Mouse (Mus musculus) limb, embryonic 11.5 days (tissue): ENCODE results near the gene Fbp1. TPM values are rescaled to one million over a fixed set of nuclear protein-coding genes. Genes with fewer than 3 reads are reported as not detected.

ENCODE experiments used
- ATAC-seq: fragments of 200-750 bp; cut with Nextera tagmentation; 2 replicates; pipeline ENCODE4 v1.8.0; 2017; ENCODE audit warnings: low read depth; ENCODE audit not compliant: insufficient number of reproducible peaks, low FRiP score, low TSS enrichment
- DNase-seq: peaks from one replicate; pipeline ENCODE4 v3.0.0-alpha.2; 2015; ENCODE audit warnings: low spot score
- H3K27ac ChIP-seq: fragments of 300-500 bp; sonication (generic); replicated peaks from 2 replicates; pipeline ENCODE4 v1.5.1; 2014; ENCODE audit warnings: low read depth, mild to moderate bottlenecking, low read length
- H3K27me3 ChIP-seq: fragments of 300-500 bp; sonication (generic); 2 replicates; pipeline ENCODE4 v1.6.1; 2014; ENCODE audit warnings: mild to moderate bottlenecking, low read length, mixed read lengths; ENCODE audit not compliant: control insufficient read depth, insufficient read depth
- H3K36me3 ChIP-seq: fragments of 300-500 bp; sonication (generic); 2 replicates; pipeline ENCODE4 v1.6.1; 2014; ENCODE audit warnings: mild to moderate bottlenecking, low read length, moderate library complexity, mixed read lengths; ENCODE audit not compliant: control insufficient read depth, insufficient read depth
- H3K4me1 ChIP-seq: fragments of 300-500 bp; sonication (generic); 2 replicates; pipeline ENCODE4 v1.6.1; 2014; ENCODE audit warnings: low read length, mixed read lengths; ENCODE audit not compliant: control insufficient read depth, insufficient read depth
- H3K4me2 ChIP-seq: fragments of 300-500 bp; sonication (generic); 2 replicates; pipeline ENCODE4 v1.6.1; 2014; ENCODE audit warnings: low read depth, mild to moderate bottlenecking, moderate library complexity; ENCODE audit not compliant: severe bottlenecking
- H3K4me3 ChIP-seq: fragments of 300-500 bp; sonication (generic); 2 replicates; pipeline ENCODE4 v1.5.1; 2014; ENCODE audit warnings: low read depth, low read length
- H3K9ac ChIP-seq: fragments of 300-500 bp; sonication (generic); 2 replicates; pipeline ENCODE4 v1.6.1; 2014; ENCODE audit warnings: mild to moderate bottlenecking, low read length
- H3K9me3 ChIP-seq: fragments of 300-500 bp; sonication (generic); 2 replicates; pipeline ENCODE4 v1.6.1; 2016; ENCODE audit warnings: low read length; ENCODE audit not compliant: control insufficient read depth
- WGBS: fragments of 180-500 bp; shearing (Covaris S2); extraction: QIAGEN DNeasy Blood & Tissue Kit; methylation state at CpG from one replicate; pipeline ENCODE4 v1.1.7; 2014; 5-methylcytosine and 5-hydroxymethylcytosine counted together
- polyA plus RNA-seq: library from polyadenylated mRNA; unstranded; fragments of >200 nt; fragmentation: Nextera tagmentation; extraction: Ambion mirVana; gene quantifications from 2 replicates; pipeline ENCODE4 v1.2.1, GENCODE M21; 2014

Fbp1 gene
- polyA plus RNA-seq, 1 experiment from 2014 or later, result 0.13 TPM

DNA sequence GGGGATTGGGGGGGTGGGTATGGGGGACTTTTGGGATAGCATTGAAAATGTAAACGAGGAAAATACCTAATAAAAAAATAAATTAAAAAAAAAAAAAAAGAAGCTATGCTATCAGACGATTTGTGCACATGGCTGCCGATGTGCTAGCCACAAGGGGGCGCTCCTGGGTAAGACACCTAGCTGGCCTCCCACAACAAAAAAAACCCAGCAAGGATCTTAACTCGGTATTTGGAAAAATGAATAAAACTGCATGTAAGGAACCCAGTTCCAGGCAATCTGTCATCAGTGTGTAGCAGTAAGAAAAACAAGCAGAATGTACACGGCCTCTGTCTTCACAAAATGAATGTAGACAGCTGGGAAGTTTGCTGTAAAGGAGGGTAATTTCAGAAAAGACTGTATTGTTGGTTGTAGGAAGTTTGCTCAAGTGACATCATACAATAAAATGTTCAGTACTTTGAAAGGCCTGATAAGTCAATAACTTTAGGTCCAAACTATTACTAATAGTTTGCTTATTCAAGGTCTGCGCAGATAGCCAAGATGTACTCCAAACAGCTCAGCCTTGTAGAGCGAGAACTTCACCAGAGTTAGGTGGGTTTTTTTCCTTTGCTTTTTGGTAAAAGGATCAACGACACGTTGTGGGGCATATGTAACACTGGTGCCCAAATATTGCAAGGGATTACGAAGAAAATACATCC is 31.7 kb upstream of the Fbp1 start:
- ATAC-seq (no peak), DNase-seq (peak; percentile 90)
- no peaks in the 10 kb centered on the region for H3K9me3 ChIP-seq
- H3K27me3 ChIP-seq, result no peaks in the 10 kb centered on the region
- WGBS, result 32% methylated on average over 11 of the region's 11 CpGs
- H3K4me1 ChIP-seq, result 0 out of 2 replicates have a peak, but pooled peaks cover 2% of the 10 kb centered on the region
- H3K4me3 ChIP-seq, result no peak overlapping the region
- no peak overlapping the region for H3K9ac ChIP-seq
- H3K27ac ChIP-seq, result no peak overlapping the region
- no peaks in the 10 kb centered on the region for H3K36me3 ChIP-seq
- H3K4me2 ChIP-seq, result no peak overlapping the region

DNA sequence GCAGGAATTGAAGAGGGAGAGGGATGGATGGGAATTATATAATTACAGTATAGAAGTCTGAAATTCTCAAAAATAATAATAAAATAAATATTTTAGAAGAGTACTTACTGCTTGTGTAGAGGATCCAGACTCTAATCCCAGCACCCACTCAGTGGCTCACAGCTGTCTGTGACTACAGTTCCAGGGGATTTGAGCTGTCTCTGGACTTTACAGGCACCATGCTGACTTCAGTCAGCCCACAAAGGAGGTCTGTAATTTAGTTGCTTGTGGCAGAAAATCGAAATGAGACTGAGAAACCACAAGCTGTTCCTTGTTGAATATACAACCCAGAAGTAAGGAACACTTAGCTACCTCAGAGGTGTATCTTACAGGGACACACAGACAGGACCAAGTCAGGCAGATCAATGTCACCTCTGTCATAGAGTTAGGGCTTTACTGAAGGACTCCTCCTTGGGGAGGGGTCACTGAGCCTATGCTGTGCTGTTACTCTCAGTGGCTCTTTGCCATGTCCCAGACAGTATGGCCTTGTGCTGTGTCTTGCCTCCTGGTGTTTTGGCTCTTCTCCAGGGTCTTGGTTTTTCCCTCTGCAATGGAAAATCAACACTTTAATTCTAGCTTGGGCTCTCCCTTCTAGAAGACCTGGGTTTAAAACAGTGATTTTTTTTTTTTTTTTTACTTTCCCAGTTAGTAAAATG is 29.5 kb upstream of the Fbp1 start:
- Histone ChIP-seq H3K9ac (no peak overlapping the region), H3K4me3 (no peak overlapping the region), H3K4me2 (no peak overlapping the region), H3K4me1 (no peaks in the 10 kb centered on the region), H3K27me3 (no peaks in the 10 kb centered on the region), H3K27ac (no peak overlapping the region), H3K9me3 (no peaks in the 10 kb centered on the region), H3K36me3 (no peaks in the 10 kb centered on the region)
- 49% methylated on average over 1 of the region's 1 CpGs for WGBS
- DNase-seq (no peak), ATAC-seq (no peak)

DNA sequence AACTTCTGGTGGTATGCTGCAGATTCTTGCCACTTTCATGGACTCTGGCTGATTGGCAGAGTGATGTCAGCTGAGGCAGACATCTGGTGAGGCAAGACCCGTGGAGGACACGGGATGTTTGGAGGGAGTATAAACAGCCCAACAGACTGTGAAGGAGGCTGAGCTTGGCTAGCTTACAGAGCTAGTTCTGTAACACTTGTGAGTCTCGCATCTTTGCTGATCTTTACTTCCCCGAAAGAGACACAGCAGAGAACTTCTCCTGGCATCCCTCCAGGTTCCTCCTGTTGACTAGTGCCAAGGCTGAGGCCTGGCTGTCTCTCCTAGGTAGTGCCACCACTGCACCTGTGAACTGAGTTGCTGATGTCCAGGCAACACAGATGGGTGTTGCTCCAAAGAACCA is 28.6 kb upstream of the Fbp1 start:
- WGBS, result 74% methylated on average over 4 of the region's 4 CpGs
- Histone ChIP-seq H3K27me3 (no peaks in the 10 kb centered on the region), H3K36me3 (no peaks in the 10 kb centered on the region), H3K4me3 (no peak overlapping the region), H3K9me3 (no peaks in the 10 kb centered on the region), H3K27ac (no peak overlapping the region), H3K4me1 (no peaks in the 10 kb centered on the region), H3K9ac (no peak overlapping the region), H3K4me2 (no peak overlapping the region)
- no peak for DNase-seq
- ATAC-seq, result no peak

DNA sequence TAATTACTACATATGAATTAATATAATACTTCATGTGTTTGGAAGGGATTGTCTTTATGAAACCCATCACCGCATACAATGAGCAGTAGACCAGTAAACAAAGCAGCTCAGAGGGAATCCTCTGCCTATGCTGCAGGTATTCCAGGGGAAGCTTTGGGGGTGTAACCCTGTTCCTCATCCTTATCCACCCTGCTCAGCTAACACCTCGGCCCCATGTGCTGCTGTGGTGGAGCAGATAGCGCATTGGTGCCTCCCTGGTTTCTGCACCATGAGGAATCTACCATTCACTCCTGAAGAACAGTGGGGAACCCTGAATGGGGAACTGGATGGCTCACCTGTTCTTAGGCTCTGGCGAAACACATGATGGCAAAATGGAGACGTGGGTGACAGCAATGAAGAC is 23.5 kb upstream of the Fbp1 start:
- H3K9ac ChIP-seq, result no peak overlapping the region
- no peak overlapping the region for H3K4me2 ChIP-seq
- H3K27me3 ChIP-seq, result no peaks in the 10 kb centered on the region
- no peaks in the 10 kb centered on the region for H3K36me3 ChIP-seq
- DNase-seq (no peak), ATAC-seq (no peak)
- H3K4me1 ChIP-seq, result 0 out of 2 replicates have a peak, but pooled peaks cover 3% of the 10 kb centered on the region
- no peaks in the 10 kb centered on the region for H3K9me3 ChIP-seq
- H3K27ac ChIP-seq, result no peak overlapping the region
- no peak overlapping the region for H3K4me3 ChIP-seq
- 86% methylated on average over 5 of the region's 5 CpGs for WGBS

DNA sequence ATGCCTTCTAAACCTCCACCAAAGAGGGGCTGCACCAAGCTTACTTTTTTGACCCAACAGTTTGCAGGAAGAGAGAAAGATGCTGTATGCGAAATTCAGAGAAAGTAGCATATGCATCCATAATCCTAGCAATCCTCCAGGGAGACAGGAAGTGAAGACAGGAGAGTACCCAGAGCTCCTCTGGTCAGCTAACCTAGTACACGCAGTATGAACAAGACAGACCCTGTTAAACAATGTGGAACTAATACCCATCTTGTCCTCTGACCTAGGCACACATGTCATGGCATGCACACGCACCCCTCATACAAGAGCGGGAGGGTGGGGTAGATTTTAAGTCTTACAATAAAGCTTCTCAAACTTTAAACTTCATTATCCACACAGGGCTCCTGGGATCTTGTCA is 22.1 kb upstream of the Fbp1 start:
- Histone ChIP-seq H3K4me1 (0 out of 2 replicates have a peak, but pooled peaks cover 3% of the 10 kb centered on the region), H3K4me3 (no peak overlapping the region), H3K27ac (no peak overlapping the region), H3K27me3 (no peaks in the 10 kb centered on the region), H3K4me2 (no peak overlapping the region), H3K9ac (no peak overlapping the region), H3K9me3 (no peaks in the 10 kb centered on the region), H3K36me3 (no peaks in the 10 kb centered on the region)
- DNase-seq, result no peak
- no peak for ATAC-seq
- 86% methylated on average over 4 of the region's 4 CpGs for WGBS

DNA sequence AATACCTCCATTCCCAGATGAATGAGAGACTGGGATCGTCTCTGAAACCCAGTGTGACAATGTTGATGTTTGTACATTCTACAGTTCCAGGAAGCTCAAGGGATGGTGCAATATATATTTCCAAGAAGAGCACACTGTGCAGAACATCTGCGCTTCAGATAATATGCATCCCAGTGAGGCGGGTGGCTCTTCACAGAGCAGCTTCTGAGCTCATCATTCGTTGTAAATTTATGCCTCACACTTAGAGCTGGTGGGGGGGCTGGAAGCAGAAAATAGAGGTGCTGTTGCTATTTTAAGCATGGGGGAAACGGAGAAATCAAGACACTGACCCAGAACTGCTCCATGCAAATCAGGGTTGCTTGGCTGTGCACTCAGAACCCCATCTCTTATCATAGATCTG is 21.7 kb upstream of the Fbp1 start:
- no peak overlapping the region for H3K27ac ChIP-seq
- H3K4me1 ChIP-seq, result 0 out of 2 replicates have a peak, but pooled peaks cover 3% of the 10 kb centered on the region
- no peaks in the 10 kb centered on the region for H3K9me3 ChIP-seq
- H3K4me3 ChIP-seq, result no peak overlapping the region
- no peak overlapping the region for H3K9ac ChIP-seq
- WGBS, result 71% methylated on average over 5 of the region's 5 CpGs
- H3K4me2 ChIP-seq, result no peak overlapping the region
- DNase-seq, result no peak
- no peak for ATAC-seq
- H3K36me3 ChIP-seq, result no peaks in the 10 kb centered on the region
- H3K27me3 ChIP-seq, result no peaks in the 10 kb centered on the region

GRCm38 (mm10) chr13:62908163-62908559 is 20.1 kb upstream of the Fbp1 start:
- Histone ChIP-seq H3K27me3 (no peaks in the 10 kb centered on the region), H3K4me2 (no peak overlapping the region), H3K4me3 (no peak overlapping the region), H3K4me1 (0 out of 2 replicates have a peak, but pooled peaks cover 3% of the 10 kb centered on the region), H3K27ac (no peak overlapping the region), H3K9me3 (no peaks in the 10 kb centered on the region), H3K9ac (no peak overlapping the region), H3K36me3 (no peaks in the 10 kb centered on the region)
- DNase-seq (peak; percentile 28), ATAC-seq (no peak)
- WGBS, result 39% methylated on average over 8 of the region's 8 CpGs

DNA sequence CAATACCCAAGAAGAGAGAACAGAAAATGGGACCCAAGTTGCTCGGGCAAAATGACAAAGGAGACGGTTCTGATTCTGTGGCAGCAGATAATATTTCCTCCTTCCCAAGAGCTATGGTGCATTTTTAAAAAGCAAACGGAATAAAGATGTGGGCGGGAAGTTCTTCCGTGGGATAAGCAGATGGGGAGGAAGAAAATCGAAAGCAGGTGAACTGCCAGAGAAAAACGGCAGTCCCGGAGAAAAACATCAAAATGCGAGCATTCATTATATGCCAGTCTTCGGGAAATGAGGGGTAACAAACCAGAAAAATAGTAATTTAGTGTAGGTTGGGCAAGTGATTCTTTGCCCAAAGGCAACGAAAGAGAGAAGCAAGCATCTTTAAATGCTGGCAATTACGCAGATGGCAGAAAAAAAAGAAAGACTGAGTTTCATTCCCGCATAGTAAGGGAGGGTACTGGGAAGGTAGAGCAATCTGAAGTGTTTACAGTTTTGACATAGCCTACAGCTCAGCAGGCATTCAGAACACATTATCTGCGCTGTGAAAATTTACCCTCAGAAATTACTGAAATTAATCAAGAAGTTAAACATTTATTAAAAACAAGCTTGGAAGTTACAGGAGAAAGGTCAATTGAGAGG is 19.6 kb upstream of the Fbp1 start:
- Histone ChIP-seq H3K27ac (no peak overlapping the region), H3K4me3 (no peak overlapping the region)

More for the DNA sequence above, 19.6 kb upstream of the Fbp1 start:
- ATAC-seq, result no peak
- Histone ChIP-seq H3K4me1 (0 out of 2 replicates have a peak, but pooled peaks cover 3% of the 10 kb centered on the region), H3K27me3 (no peaks in the 10 kb centered on the region), H3K36me3 (no peaks in the 10 kb centered on the region), H3K9me3 (no peaks in the 10 kb centered on the region), H3K9ac (no peak overlapping the region), H3K4me2 (no peak overlapping the region)
- no peak for DNase-seq
- whole genome bisulfite sequencing, result 75% methylated on average over 14 of the region's 14 CpGs
